Mouse (Mus musculus) embryonic facial prominence, embryonic 11.5 days (tissue): Measurements from ENCODE around the gene Matn4. TPM values are rescaled to one million over a fixed set of nuclear protein-coding genes. Genes with fewer than 3 reads are reported as not detected.

Source experiments
- ATAC-seq: fragments of 200-750 bp; cut with Nextera tagmentation; replicated peaks from 2 replicates; pipeline ENCODE4 v1.8.0; 2017; ENCODE audit warnings: low read depth; ENCODE audit not compliant: insufficient number of reproducible peaks, low FRiP score, low TSS enrichment
- DNase-seq: peaks from one replicate; pipeline ENCODE4 v3.0.0-alpha.2; 2015; ENCODE audit warnings: low spot score
- H3K27ac ChIP-seq: fragments of 300-500 bp; sonication (generic); replicated peaks from 2 replicates; pipeline ENCODE4 v1.5.1; 2014; ENCODE audit warnings: mild to moderate bottlenecking, low read depth, low read length, control low read depth
- H3K27me3 ChIP-seq: fragments of 300-500 bp; sonication (generic); 2 replicates; pipeline ENCODE4 v1.6.1; 2014; ENCODE audit warnings: mild to moderate bottlenecking, low read length, moderate library complexity, mixed read lengths; ENCODE audit not compliant: control insufficient read depth, insufficient read depth
- H3K36me3 ChIP-seq: fragments of 300-500 bp; sonication (generic); replicated peaks from 2 replicates; pipeline ENCODE4 v1.6.1; 2014; ENCODE audit warnings: low read depth, mild to moderate bottlenecking, low read length, moderate library complexity, mixed read lengths; ENCODE audit not compliant: control insufficient read depth, insufficient read depth
- H3K4me1 ChIP-seq: fragments of 300-500 bp; sonication (generic); 2 replicates; pipeline ENCODE4 v1.6.1; 2014; ENCODE audit warnings: low read length, mixed read lengths; ENCODE audit not compliant: control insufficient read depth, insufficient read depth
- H3K4me2 ChIP-seq: fragments of 300-500 bp; sonication (generic); 2 replicates; pipeline ENCODE4 v1.6.1; 2014; ENCODE audit warnings: low read depth, mild to moderate bottlenecking, control low read depth, low read length, moderate library complexity
- H3K4me3 ChIP-seq: fragments of 300-500 bp; sonication (generic); 2 replicates; pipeline ENCODE4 v1.5.1; 2014; ENCODE audit warnings: low read depth, low read length, control low read depth
- H3K9ac ChIP-seq: fragments of 300-500 bp; sonication (generic); replicated peaks from 2 replicates; pipeline ENCODE4 v1.6.1; 2014; ENCODE audit warnings: mild to moderate bottlenecking, control low read depth, low read length
- H3K9me3 ChIP-seq: fragments of 300-500 bp; sonication (generic); replicated peaks from 2 replicates; pipeline ENCODE4 v1.6.1; 2016; ENCODE audit warnings: mild to moderate bottlenecking, low read length, inconsistent platforms, mixed read lengths; ENCODE audit not compliant: control insufficient read depth
- WGBS: fragments of 180-500 bp; shearing (Covaris S2); extraction: QIAGEN DNeasy Blood & Tissue Kit; methylation state at CpG from one replicate; pipeline ENCODE4 v1.1.7; 2014; 5-methylcytosine and 5-hydroxymethylcytosine counted together
- polyA plus RNA-seq: library from polyadenylated mRNA; unstranded; fragments of >200 nt; fragmentation: Nextera tagmentation; extraction: Ambion mirVana; gene quantifications from 2 replicates; pipeline ENCODE4 v1.2.1, GENCODE M21; 2014

Matn4 gene
- polyA plus RNA-seq, 1 experiment from 2014 or later = 1.3 TPM

- 66% methylated on average over 5 of the region's 5 CpGs for WGBS
- no peak for ATAC-seq
- H3K9ac ChIP-seq = no peak overlapping the region
These were observed 35.4 kb upstream of the Matn4 start for GRCm38 (mm10) chr2:164440314-164440713.

GRCm38 (mm10) chr2:164439001-164439421 lies 34.1 kb upstream of the Matn4 start:
- DNase-seq (no peak), ATAC-seq (no peak)
- H3K36me3 ChIP-seq = no peaks in the 10 kb centered on the region
- H3K4me3 ChIP-seq = no peak overlapping the region
- no peaks in the 10 kb centered on the region for H3K9me3 ChIP-seq
- H3K27ac ChIP-seq = no peak overlapping the region
- 80% methylated on average over 3 of the region's 3 CpGs for WGBS
- no peaks in the 10 kb centered on the region for H3K27me3 ChIP-seq
- peaks cover 6% of the 10 kb centered on the region for H3K4me1 ChIP-seq
- no peak overlapping the region for H3K9ac ChIP-seq
- H3K4me2 ChIP-seq = no peak overlapping the region

More at GRCm38 (mm10) chr2:164440314-164440713, 35.4 kb upstream of the Matn4 start:
- Histone ChIP-seq H3K9me3 (no peaks in the 10 kb centered on the region), H3K4me3 (no peak overlapping the region), H3K4me2 (no peak overlapping the region), H3K27me3 (no peaks in the 10 kb centered on the region), H3K4me1 (peaks cover 6% of the 10 kb centered on the region), H3K36me3 (no peaks in the 10 kb centered on the region), H3K27ac (no peak overlapping the region)
- no peak for DNase-seq

GRCm38 (mm10) chr2:164438257-164438656 lies 33.3 kb upstream of the Matn4 start:
- ATAC-seq = no peak
- H3K4me2 ChIP-seq = no peak overlapping the region
- peaks cover 6% of the 10 kb centered on the region for H3K4me1 ChIP-seq
- H3K27ac ChIP-seq = no peak overlapping the region
- H3K27me3 ChIP-seq = no peaks in the 10 kb centered on the region
- no peak overlapping the region for H3K4me3 ChIP-seq
- H3K9ac ChIP-seq = no peak overlapping the region
- WGBS = 70% methylated on average over 8 of the region's 8 CpGs
- no peak for DNase-seq
- H3K9me3 ChIP-seq = no peaks in the 10 kb centered on the region
- H3K36me3 ChIP-seq = no peaks in the 10 kb centered on the region

- Histone ChIP-seq H3K9me3 (no peaks in the 10 kb centered on the region), H3K36me3 (no peaks in the 10 kb centered on the region), H3K27me3 (no peaks in the 10 kb centered on the region), H3K4me1 (peaks cover 6% of the 10 kb centered on the region), H3K9ac (no peak overlapping the region), H3K4me2 (no peak overlapping the region), H3K4me3 (no peak overlapping the region), H3K27ac (no peak overlapping the region)
- 66% methylated on average over 6 of the region's 6 CpGs for WGBS
- ATAC-seq = no peak
- no peak for DNase-seq
These were observed 32.8 kb upstream of the Matn4 start for GRCm38 (mm10) chr2:164437710-164438109.

DNA sequence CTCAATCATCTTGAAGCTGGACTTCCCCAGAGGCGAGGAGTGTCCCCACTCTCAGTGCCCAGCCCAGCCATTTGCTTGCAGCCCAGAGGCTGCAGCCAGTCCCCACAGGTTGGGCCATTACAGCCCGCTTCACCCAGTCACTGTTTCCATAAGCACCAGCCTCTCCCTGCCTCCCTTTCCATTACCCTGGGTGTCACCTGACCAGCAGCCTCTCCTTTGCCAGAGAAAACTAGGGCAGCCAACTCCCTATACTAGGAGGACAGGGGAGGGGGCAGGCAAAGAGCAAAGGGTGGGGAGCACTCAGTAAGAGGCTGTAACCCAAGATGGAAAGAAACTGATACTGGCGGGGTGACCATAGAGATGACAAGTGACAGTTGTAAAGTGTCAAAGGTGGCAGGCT lies 32.0 kb upstream of the Matn4 start:
- no peak overlapping the region for H3K4me2 ChIP-seq
- H3K4me1 ChIP-seq = peaks cover 13% of the 10 kb centered on the region
- H3K4me3 ChIP-seq = no peak overlapping the region
- H3K36me3 ChIP-seq = no peaks in the 10 kb centered on the region
- H3K9ac ChIP-seq = no peak overlapping the region
- peak overlapping the region; percentile 68; the same call in 1 of the 2 replicates for H3K27ac ChIP-seq
- no peaks in the 10 kb centered on the region for H3K9me3 ChIP-seq
- H3K27me3 ChIP-seq = no peaks in the 10 kb centered on the region
- 30% methylated on average over 3 of the region's 3 CpGs for WGBS
- ATAC-seq (no peak), DNase-seq (no peak)

- Histone ChIP-seq H3K4me2 (no peak overlapping the region), H3K9me3 (no peaks in the 10 kb centered on the region), H3K4me1 (peaks cover 13% of the 10 kb centered on the region), H3K4me3 (no peak overlapping the region), H3K9ac (no peak overlapping the region; the same call in 1 of the 2 replicates), H3K27ac (peak overlapping the region; percentile 68), H3K36me3 (no peaks in the 10 kb centered on the region), H3K27me3 (no peaks in the 10 kb centered on the region)
- no peak for DNase-seq
- no peak for ATAC-seq
- WGBS = 12% methylated on average over 8 of the region's 8 CpGs
These were observed 31.4 kb upstream of the Matn4 start for GRCm38 (mm10) chr2:164436215-164436913.

DNA sequence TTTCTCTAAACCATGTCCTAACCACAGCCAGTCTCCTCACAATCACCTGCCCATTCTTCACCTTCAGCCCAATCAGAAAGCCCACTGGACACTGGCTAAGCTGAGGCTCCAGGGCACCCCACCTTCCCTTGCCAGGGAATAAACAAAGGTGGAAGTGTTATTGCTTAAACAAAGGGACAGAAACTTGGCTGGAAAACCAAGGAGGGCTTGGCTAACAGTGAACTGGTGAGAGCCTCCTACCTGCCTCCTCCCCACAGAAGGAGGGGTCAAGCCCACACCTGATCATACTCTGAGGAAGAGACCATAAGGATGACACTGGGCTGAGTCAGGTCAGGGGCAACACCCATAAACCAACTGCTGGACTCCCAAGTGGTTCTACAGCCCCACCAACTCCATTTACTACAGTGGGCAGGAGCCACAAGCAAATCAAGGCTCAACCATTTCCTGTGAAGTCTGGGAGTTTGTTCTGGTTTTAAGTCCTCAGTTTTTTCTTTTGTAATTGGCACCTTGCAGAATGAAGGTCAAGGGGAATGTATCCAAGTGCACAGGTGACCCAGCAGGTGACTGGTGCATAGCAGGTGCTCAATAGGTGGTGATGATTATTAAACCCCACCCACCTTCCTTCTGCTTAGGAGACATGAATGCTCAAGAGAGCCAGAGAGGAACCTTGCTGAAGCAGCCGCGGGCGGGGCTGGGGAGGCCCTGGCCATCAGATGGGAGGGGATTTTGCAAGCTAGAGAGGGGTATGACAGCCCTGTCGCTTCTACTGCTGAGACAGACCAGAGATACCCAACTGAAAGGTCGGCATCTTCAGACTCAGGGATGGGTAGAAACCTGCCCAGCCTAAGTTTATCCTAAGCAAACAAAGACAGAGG lies 30.5 kb upstream of the Matn4 start:
- Histone ChIP-seq H3K27ac (no peak overlapping the region), H3K4me1 (peaks cover 13% of the 10 kb centered on the region), H3K4me3 (no peak overlapping the region), H3K9me3 (no peaks in the 10 kb centered on the region), H3K9ac (no peak overlapping the region), H3K4me2 (no peak overlapping the region), H3K27me3 (no peaks in the 10 kb centered on the region), H3K36me3 (no peaks in the 10 kb centered on the region)
- WGBS = 23% methylated on average over 5 of the region's 5 CpGs
- ATAC-seq = no peak
- DNase-seq = no peak

GRCm38 (mm10) chr2:164434681-164435080 lies 29.7 kb upstream of the Matn4 start:
- Histone ChIP-seq H3K4me3 (no peak overlapping the region), H3K36me3 (no peaks in the 10 kb centered on the region), H3K9me3 (no peaks in the 10 kb centered on the region), H3K27me3 (no peaks in the 10 kb centered on the region), H3K4me1 (peaks cover 13% of the 10 kb centered on the region), H3K4me2 (no peak overlapping the region), H3K27ac (no peak overlapping the region), H3K9ac (no peak overlapping the region)
- ATAC-seq (no peak), DNase-seq (no peak)
- 80% methylated on average over 3 of the region's 3 CpGs for WGBS
